In genomic region chr4:117483931-117484255, GRCm38 (mm10) we compare ENCODE assay signal across 8 mouse cellular contexts. TPM values are rescaled to one million over a fixed set of nuclear protein-coding genes. Genes with fewer than 3 reads are reported as not detected.
DNase-seq lines count a peak whose midpoint lies in the region; ATAC-seq and TF ChIP-seq lines count a peak whose summit lies in the region.

No protein-coding gene starts in this region.

- no peak for TF ChIP-seq POLR2A in lung, adult 2 months (IDR thresholded peaks at IDR 0.05; ENCODE audit: borderline replicate concordance, extremely low read depth, low read depth, low read length)

- ATAC-seq in heart, embryonic 12.5 days (ENCODE audit: insufficient number of reproducible peaks, low FRiP score), result no peak
- ATAC-seq in kidney, postnatal 0 days (replicated peaks; ENCODE audit: low FRiP score, low read depth), result no peak
- no peak for ATAC-seq in midbrain, embryonic 11.5 days (ENCODE audit: low FRiP score)
- no peak for ATAC-seq in activated CD4-positive, CD25-positive, alpha-beta regulatory T cell, adult 4 months

- intact Hi-C loops in left cerebral cortex, postnatal 14 days (cut with DNase I), result no loop called here

- H3K36me3 ChIP-seq in heart, embryonic 12.5 days, result no peaks in the 10 kb centered on the region
- H3K36me3 ChIP-seq in kidney, postnatal 0 days (ENCODE audit: insufficient read depth, low read length), result no peaks in the 10 kb centered on the region
- H3K36me3 ChIP-seq in midbrain, embryonic 11.5 days (ENCODE audit: control insufficient read depth, insufficient read depth, low read length), result no peaks in the 10 kb centered on the region

- H3K4me3 ChIP-seq in lung, adult 2 months (replicated peaks; ENCODE audit: extremely low read depth, low read depth, low read length), result peak overlapping the region; percentile 27
- H3K4me3 ChIP-seq in brown adipose tissue, adult 24 weeks (ENCODE audit: insufficient read depth, low read depth, low read length), result peak overlapping the region; percentile 74
- H3K4me3 ChIP-seq in heart, embryonic 12.5 days, result peak overlapping the region; percentile 61
- peak overlapping the region; percentile 45 for H3K4me3 ChIP-seq in kidney, postnatal 0 days (replicated peaks; ENCODE audit: low read depth, low read length)
- H3K4me3 ChIP-seq in midbrain, embryonic 11.5 days (ENCODE audit: low read depth, low read length), result peak overlapping the region; percentile 35; the same call in 1 of the 2 replicates

- 0 out of 2 replicates have a peak overlapping the region, but pooled peaks have one; percentile 29 for H3K27ac ChIP-seq in brown adipose tissue, adult 24 weeks (replicated peaks; ENCODE audit: low read depth, low read length)
- H3K27ac ChIP-seq in heart, embryonic 12.5 days (ENCODE audit: poor library complexity, severe bottlenecking), result no peak overlapping the region
- H3K27ac ChIP-seq in kidney, postnatal 0 days, result no peak overlapping the region
- no peak overlapping the region for H3K27ac ChIP-seq in midbrain, embryonic 11.5 days (ENCODE audit: low read depth, low read length)

- H3K9ac ChIP-seq in heart, embryonic 12.5 days, result peak overlapping the region; percentile 74
- H3K9ac ChIP-seq in kidney, postnatal 0 days (ENCODE audit: low read depth, low read length), result peak overlapping the region; percentile 50
- peak overlapping the region; percentile 56 for H3K9ac ChIP-seq in midbrain, embryonic 11.5 days (ENCODE audit: low read length)

- H3K27me3 ChIP-seq in heart, embryonic 12.5 days (replicated peaks), result peaks cover 26% of the 10 kb centered on the region
- peaks cover 41% of the 10 kb centered on the region for H3K27me3 ChIP-seq in kidney, postnatal 0 days (ENCODE audit: insufficient read depth, low read length)
- peaks cover 48% of the 10 kb centered on the region for H3K27me3 ChIP-seq in midbrain, embryonic 11.5 days (ENCODE audit: control insufficient read depth, insufficient read depth, low read length)

- H3K9me3 ChIP-seq in heart, embryonic 12.5 days (replicated peaks), result no peaks in the 10 kb centered on the region
- H3K9me3 ChIP-seq in kidney, postnatal 0 days (replicated peaks; ENCODE audit: low read length), result no peaks in the 10 kb centered on the region
- no peaks in the 10 kb centered on the region for H3K9me3 ChIP-seq in midbrain, embryonic 11.5 days (ENCODE audit: control insufficient read depth, low read length)

- 1% methylated on average over 15 of the region's 15 CpGs for WGBS in lung, adult 2 months
- WGBS in heart, embryonic 12.5 days, result 1% methylated on average over 15 of the region's 15 CpGs
- WGBS in kidney, postnatal 0 days, result under 1% methylated on average over 15 of the region's 15 CpGs
- 1% methylated on average over 15 of the region's 15 CpGs for WGBS in midbrain, embryonic 11.5 days

- no peak for TF ChIP-seq CTCF in lung, adult 2 months (IDR thresholded peaks at IDR 0.05; ENCODE audit: insufficient read depth, low read length)
- TF ChIP-seq CTCF in kidney, postnatal 0 days (IDR thresholded peaks at IDR 0.05; ENCODE audit: low read depth), result no peak

- H3K4me1 ChIP-seq in lung, adult 2 months (ENCODE audit: control insufficient read depth, insufficient read depth, low read length), result peaks cover 2% of the 10 kb centered on the region; the same call in 1 of the 2 replicates
- peaks cover 7% of the 10 kb centered on the region for H3K4me1 ChIP-seq in brown adipose tissue, adult 24 weeks (ENCODE audit: control insufficient read depth, insufficient read depth, insufficient read length, low read length)
- peaks cover 26% of the 10 kb centered on the region for H3K4me1 ChIP-seq in heart, embryonic 12.5 days (replicated peaks)
- peaks cover 8% of the 10 kb centered on the region for H3K4me1 ChIP-seq in kidney, postnatal 0 days (replicated peaks; ENCODE audit: insufficient read depth, low read length)
- H3K4me1 ChIP-seq in midbrain, embryonic 11.5 days (ENCODE audit: control insufficient read depth, insufficient read depth, low read length), result peaks cover 38% of the 10 kb centered on the region

- DNase-seq in lung, adult 2 months, result peak; percentile 20
- DNase-seq in lung, adult 18-20 months, result no peak
- DNase-seq in kidney, postnatal 0 days (ENCODE audit: low spot score), result peak; percentile 71
- DNase-seq in midbrain, embryonic 11.5 days (ENCODE audit: low spot score, missing footprints), result no peak
- no peak for DNase-seq in left cerebral cortex, postnatal 14 days (ENCODE audit: low spot score in 2 of 2)

- H3K4me2 ChIP-seq in heart, embryonic 12.5 days, result peak overlapping the region; percentile 100
- peak overlapping the region; percentile 88 for H3K4me2 ChIP-seq in kidney, postnatal 0 days (ENCODE audit: low read length)
- H3K4me2 ChIP-seq in midbrain, embryonic 11.5 days, result peak overlapping the region; percentile 89

RNA-seq across cellular contexts. Expression of gene Rnf220, which starts 13.0 kb away (rescaled TPM):
- polyA plus RNA-seq in lung, adult 2 months (2012; rRNA removed), result 73.8 and 108 TPM in 2 replicates
- polyA plus RNA-seq in brown adipose tissue, adult 24 weeks (2012; ENCODE audit: insufficient read depth, insufficient read length, missing spikeins), result 17.7 and 26.1 TPM in 2 replicates
- 55.8 and 56.8 TPM in 2 replicates for polyA plus RNA-seq in heart, embryonic 12.5 days (2016; fragmentation: Nextera tagmentation; extraction: Ambion mirVana)
- 60.8 and 62.1 TPM in 2 replicates for polyA plus RNA-seq in kidney, postnatal 0 days (2015; fragmentation: Nextera tagmentation; extraction: Ambion mirVana)
- polyA plus RNA-seq in midbrain, embryonic 11.5 days (2014; fragmentation: Nextera tagmentation; extraction: Ambion mirVana), result 54.6 and 63.3 TPM in 2 replicates
- 10 to 100 TPM; 14.1 to 19.8 TPM for polyA plus RNA-seq in activated CD4-positive, CD25-positive, alpha-beta regulatory T cell, adult 4 months (2017; shearing (Covaris generic))
- 100 to 1,000 TPM; 138 to 151 TPM for total RNA-seq in left cerebral cortex, postnatal 14 days (2021)

Comparison
In these comparisons a context has a peak if more than half of its experiments do, and no peak if none do; other contexts are left out.
1. DNase-seq: peak in lung, adult 2 months (single experiment) and kidney, postnatal 0 days (single experiment); none in lung, adult 18-20 months (0 of 2), midbrain, embryonic 11.5 days (single experiment) and left cerebral cortex, postnatal 14 days (0 of 2).
2. Peak in every context shown above with its lines, with median percentiles within 50 percentile points of each other: H3K4me3 ChIP-seq, H3K4me2 ChIP-seq and H3K9ac ChIP-seq.